Mouse (Mus musculus) heart, embryonic 10.5 days (tissue): ENCODE measurements around the gene Cd247. TPM values are rescaled to one million over a fixed set of nuclear protein-coding genes. Genes with fewer than 3 reads are reported as not detected.
A peak's percentile ranks its signal among the peaks of the same experiment; 100 is the strongest.

Experiments
- DNase-seq: peaks from one replicate; pipeline ENCODE4 v3.0.0-alpha.2; 2017; ENCODE audit warnings: low spot score
- H3K27ac ChIP-seq: fragments of 300-500 bp; sonication (generic); 2 replicates; pipeline ENCODE4 v1.5.1; 2016; ENCODE audit warnings: mild to moderate bottlenecking
- H3K27me3 ChIP-seq: fragments of 300-500 bp; sonication (generic); 2 replicates; pipeline ENCODE4 v1.6.1; 2016; ENCODE audit warnings: mild to moderate bottlenecking; ENCODE audit not compliant: poor library complexity, insufficient read depth, severe bottlenecking
- H3K36me3 ChIP-seq: fragments of 300-500 bp; sonication (generic); 2 replicates; pipeline ENCODE4 v1.6.1; 2016; ENCODE audit warnings: mild to moderate bottlenecking, moderate library complexity
- H3K4me1 ChIP-seq: fragments of 300-500 bp; sonication (generic); 2 replicates; pipeline ENCODE4 v1.6.1; 2016; ENCODE audit warnings: mild to moderate bottlenecking
- H3K4me3 ChIP-seq: fragments of 300-500 bp; sonication (generic); 2 replicates; pipeline ENCODE4 v1.5.1; 2016; ENCODE audit warnings: mild to moderate bottlenecking, moderate library complexity
- H3K9me3 ChIP-seq: fragments of 300-500 bp; sonication (generic); 2 replicates; pipeline ENCODE4 v1.6.1; 2016; ENCODE audit warnings: mild to moderate bottlenecking, moderate library complexity
- WGBS: fragments of 180-500 bp; shearing (Covaris S2); methylation state at CpG from one replicate; pipeline ENCODE4 v1.1.7; 2016; 5-methylcytosine and 5-hydroxymethylcytosine counted together
- polyA plus RNA-seq: library from polyadenylated mRNA; unstranded; fragments of >200 nt; fragmentation: Nextera tagmentation; extraction: Ambion mirVana; gene quantifications from 2 replicates; pipeline ENCODE4 v1.2.1, GENCODE M21; 2016

Gene Cd247
- polyA plus RNA-seq, 1 experiment from 2014 or later, result 0.38 TPM

DNA sequence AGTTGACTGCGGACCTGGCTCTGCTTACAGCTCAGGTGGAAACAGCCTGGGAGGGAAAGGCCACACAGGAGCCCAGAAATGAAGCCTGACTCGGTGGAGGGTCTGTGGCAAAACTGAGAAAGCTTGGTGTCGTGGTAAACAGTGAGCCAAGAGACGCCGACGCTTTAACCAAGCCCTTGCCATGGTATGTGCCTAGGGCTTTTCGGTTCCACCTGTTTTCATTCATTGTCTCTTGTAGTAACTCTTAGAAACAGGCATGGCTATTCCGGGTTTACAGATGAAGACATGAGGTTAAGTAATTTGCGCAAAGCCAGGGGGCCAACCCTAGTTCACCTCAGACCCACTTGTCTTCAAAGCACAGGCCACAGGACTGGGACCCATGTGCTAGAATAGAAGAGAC lies 23.9 kb upstream of the Cd247 start:
- H3K36me3 ChIP-seq, result peaks cover 4% of the 10 kb centered on the region; the same call in 1 of the 2 replicates
- H3K9me3 ChIP-seq, result 0 out of 2 replicates have a peak, but pooled peaks cover 2% of the 10 kb centered on the region
- DNase-seq, result no peak
- H3K4me1 ChIP-seq, result peaks cover 21% of the 10 kb centered on the region
- H3K27me3 ChIP-seq, result peaks cover 5% of the 10 kb centered on the region
- H3K27ac ChIP-seq, result peak overlapping the region; percentile 90
- H3K4me3 ChIP-seq, result peak overlapping the region; percentile 83
- 48% methylated on average over 9 of the region's 9 CpGs for WGBS

DNA sequence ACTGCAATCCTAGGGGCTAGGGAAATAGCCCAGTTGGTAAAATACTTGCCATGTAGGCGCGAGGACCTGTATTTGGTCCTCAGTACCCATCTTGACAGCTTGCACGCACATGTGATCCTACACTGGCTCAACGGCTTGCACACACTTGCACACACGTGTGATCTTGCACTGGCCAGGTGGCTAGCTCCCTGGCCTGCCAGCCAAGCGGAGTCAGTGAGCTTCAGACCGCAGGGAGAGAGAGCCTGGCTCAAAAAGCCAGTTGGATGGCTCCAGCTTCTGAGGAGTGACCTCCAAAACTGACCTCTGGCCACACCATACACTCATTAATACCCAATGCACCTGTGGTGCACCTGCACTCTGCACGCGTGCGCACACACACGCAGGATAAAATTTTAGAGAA lies 23.4 kb upstream of the Cd247 start:
- no peak for DNase-seq
- peaks cover 22% of the 10 kb centered on the region for H3K4me1 ChIP-seq
- peak overlapping the region; percentile 83 for H3K4me3 ChIP-seq
- peak overlapping the region; percentile 90 for H3K27ac ChIP-seq
- H3K27me3 ChIP-seq, result peaks cover 5% of the 10 kb centered on the region
- 0 out of 2 replicates have a peak, but pooled peaks cover 2% of the 10 kb centered on the region for H3K9me3 ChIP-seq
- 85% methylated on average over 11 of the region's 11 CpGs for WGBS
- H3K36me3 ChIP-seq, result peaks cover 4% of the 10 kb centered on the region; the same call in 1 of the 2 replicates

DNA sequence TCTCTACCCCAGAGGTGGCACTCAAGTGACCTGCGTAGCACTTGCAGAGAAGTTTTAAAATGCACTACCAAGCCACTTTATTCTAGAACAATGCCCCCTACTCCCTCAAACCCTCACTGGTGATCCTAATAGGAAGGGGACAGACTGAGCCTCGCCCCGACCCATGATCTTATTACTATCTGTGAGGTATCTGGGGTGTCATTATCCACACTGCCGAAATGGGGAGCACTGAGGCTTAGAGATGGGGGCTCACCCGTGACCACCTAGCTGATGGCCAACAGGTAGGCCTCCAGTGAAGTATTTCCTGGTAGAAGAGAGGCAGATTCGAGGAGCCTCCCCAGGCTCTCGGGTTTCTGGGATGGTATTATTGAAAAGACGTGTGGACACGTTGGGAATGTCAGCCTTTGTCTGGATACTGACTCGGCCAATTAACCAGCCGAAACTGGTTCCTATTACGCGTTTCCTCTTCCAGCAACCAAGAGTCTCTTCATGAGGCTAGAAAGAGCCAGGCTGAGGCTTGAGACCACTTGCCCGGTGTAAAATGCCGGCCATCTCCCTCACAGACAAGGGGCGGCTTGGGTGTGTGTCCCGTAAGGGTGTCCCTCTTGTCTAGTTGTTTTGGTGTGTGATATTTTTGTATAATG lies 22.7 kb upstream of the Cd247 start:
- 77% methylated on average over 17 of the region's 17 CpGs for WGBS
- no peak for DNase-seq
- Histone ChIP-seq H3K4me3 (peak overlapping the region; percentile 83), H3K27ac (peak overlapping the region; percentile 90), H3K4me1 (peaks cover 26% of the 10 kb centered on the region), H3K9me3 (0 out of 2 replicates have a peak, but pooled peaks cover 2% of the 10 kb centered on the region), H3K36me3 (peaks cover 6% of the 10 kb centered on the region; the same call in 1 of the 2 replicates), H3K27me3 (peaks cover 5% of the 10 kb centered on the region)

DNA sequence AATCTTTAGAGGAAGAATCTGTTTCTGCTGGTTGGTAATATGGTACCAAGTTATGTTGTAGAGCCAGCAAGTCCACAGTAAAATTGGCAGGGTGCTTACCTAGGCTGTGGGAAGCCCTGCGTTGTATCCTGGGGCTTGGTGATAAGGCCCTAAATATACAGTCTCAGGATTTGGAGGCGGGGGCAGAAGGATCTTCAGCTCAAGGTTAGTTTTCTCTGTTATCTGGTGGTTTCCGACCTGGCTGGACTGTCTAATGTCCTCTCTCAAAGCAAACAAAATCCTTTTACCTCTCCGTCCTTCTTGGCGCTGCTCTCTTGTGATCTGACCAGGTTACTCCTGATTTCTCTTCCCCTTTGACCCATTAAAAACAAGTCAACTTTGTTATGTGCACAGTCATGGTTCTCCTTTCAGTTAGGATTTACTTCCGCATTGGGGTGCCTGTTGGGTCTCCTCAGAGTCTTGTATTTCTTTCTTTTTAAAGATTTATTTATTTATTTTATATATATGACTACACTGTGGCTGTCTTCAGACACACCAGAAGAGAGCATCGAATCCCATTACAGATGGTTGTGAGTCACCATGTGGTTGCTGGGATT lies 22.1 kb upstream of the Cd247 start:
- peaks cover 7% of the 10 kb centered on the region; the same call in 1 of the 2 replicates for H3K36me3 ChIP-seq
- peak overlapping the region; percentile 90 for H3K27ac ChIP-seq
- H3K9me3 ChIP-seq, result 0 out of 2 replicates have a peak, but pooled peaks cover 2% of the 10 kb centered on the region
- peaks cover 31% of the 10 kb centered on the region for H3K4me1 ChIP-seq
- peaks cover 5% of the 10 kb centered on the region for H3K27me3 ChIP-seq
- peak overlapping the region; percentile 83; the same call in 1 of the 2 replicates for H3K4me3 ChIP-seq
- DNase-seq, result no peak
- WGBS, result 71% methylated on average over 7 of the region's 7 CpGs

DNA sequence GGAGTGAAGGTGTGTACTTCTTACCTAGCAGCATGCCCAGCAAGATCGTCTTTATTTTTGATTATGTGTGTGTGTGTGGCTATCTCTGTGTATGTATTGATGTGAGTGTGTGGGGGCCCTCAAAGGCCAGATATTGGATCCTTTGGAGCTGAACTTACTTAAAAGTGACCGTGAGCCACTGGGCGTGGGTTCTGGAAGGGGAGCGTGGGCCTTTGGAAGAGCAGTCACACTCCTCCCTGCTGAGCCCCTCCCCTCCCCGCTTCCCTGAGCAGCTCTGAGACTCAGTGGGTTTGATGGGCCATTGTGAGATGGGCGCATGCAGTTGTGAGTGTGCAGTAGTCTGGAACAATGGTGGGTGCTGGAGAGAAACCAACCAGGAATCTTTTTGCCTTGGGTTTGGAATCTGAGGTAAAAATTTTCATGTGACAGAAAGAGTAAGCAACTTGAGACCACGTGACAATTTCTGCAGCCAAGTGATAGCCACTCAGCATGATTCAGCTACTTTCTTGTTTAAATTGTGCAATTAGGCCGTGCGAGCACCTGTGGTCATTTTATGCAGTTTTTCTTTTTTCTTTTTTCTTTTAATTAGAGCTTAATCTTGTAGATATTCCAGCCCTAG lies 19.5 kb upstream of the Cd247 start:
- no peak for DNase-seq
- Histone ChIP-seq H3K27ac (peak overlapping the region; percentile 57; the same call in 1 of the 2 replicates), H3K4me1 (peaks cover 45% of the 10 kb centered on the region), H3K9me3 (0 out of 2 replicates have a peak, but pooled peaks cover 2% of the 10 kb centered on the region), H3K4me3 (no peak overlapping the region), H3K36me3 (peaks cover 8% of the 10 kb centered on the region; the same call in 1 of the 2 replicates), H3K27me3 (peaks cover 5% of the 10 kb centered on the region)
- whole genome bisulfite sequencing, result 72% methylated on average over 9 of the region's 9 CpGs

DNA sequence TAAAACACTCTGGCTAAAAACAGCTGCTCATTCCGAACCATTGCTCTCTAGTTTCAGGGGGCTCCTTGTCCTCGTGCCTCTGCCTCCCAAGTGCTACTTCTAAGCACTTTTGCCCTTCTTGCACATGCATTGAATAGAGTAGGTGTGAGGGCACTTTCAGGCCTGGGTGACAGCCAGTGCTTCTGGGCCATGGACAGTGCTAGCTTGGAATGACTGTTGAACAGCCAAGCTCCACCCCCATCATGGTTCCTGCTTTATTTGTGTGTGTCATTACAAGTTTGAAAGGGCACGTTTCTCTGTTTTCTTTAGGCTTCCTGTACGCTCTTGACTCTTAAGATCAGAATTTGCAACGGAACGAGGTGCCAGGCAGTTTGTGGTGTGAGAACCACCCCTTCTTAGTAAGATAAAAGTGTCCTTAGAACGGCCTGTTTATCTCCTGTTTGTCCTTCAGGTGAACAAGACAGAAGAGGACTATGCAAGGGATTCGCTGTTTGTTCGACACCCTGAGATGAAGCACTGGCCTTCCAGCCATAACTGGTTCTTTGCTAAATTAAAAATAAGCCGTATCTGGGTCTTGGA lies 18.2 kb upstream of the Cd247 start:
- Histone ChIP-seq H3K9me3 (0 out of 2 replicates have a peak, but pooled peaks cover 2% of the 10 kb centered on the region), H3K27me3 (peaks cover 5% of the 10 kb centered on the region), H3K27ac (peak overlapping the region; percentile 47; the same call in 1 of the 2 replicates), H3K36me3 (peaks cover 9% of the 10 kb centered on the region; the same call in 1 of the 2 replicates), H3K4me1 (peaks cover 34% of the 10 kb centered on the region), H3K4me3 (no peak overlapping the region)
- peak; percentile 64 for DNase-seq
- 71% methylated on average over 10 of the region's 10 CpGs for WGBS

DNA sequence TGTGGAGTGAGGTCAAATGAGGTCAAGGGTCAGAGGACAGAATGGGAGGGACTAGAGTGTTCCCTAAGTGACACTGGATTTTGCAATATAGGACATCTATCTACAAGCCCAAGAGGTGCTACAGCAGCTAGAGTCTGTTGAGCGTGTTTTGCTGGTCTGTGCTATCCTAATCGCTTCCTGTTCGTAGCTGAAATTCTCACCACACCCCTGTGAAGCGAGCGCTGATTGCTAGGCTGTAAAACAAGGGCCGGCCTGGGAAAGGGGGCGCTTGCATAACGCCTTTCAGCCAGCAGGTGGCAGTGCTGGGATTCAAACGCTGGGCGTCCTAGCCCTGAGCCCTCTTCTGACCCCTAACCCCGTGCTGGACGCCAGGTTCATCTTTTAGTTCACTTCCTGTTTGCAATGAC lies 17.0 kb upstream of the Cd247 start:
- under 1% methylated on average over 12 of the region's 12 CpGs for WGBS
- Histone ChIP-seq H3K4me1 (peaks cover 29% of the 10 kb centered on the region), H3K36me3 (peaks cover 9% of the 10 kb centered on the region; the same call in 1 of the 2 replicates), H3K27ac (0 out of 2 replicates have a peak overlapping the region, but pooled peaks have one; percentile 29), H3K4me3 (peak overlapping the region; percentile 32), H3K27me3 (peaks cover 5% of the 10 kb centered on the region; the same call in 1 of the 2 replicates), H3K9me3 (0 out of 2 replicates have a peak, but pooled peaks cover 2% of the 10 kb centered on the region)
- peak; percentile 93 for DNase-seq

DNA sequence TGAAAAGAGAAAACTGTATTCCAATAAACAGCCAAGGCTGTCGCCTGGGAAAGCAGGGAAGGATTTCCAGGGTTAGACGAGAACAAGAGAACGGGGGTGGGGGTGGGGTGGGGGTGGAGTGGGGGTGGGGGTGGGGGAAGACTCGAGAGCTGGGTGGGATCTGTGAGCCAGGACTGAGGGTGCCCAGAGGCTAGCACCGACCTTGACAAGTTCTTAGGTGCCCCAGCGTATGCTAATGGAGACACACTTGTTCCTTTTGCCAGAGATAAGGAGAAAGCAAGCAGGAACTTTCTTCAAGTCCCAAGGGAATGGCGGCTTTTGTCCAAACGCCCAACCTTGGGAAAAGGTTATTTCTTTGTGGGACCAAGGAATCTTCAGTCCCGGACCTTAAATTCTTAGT lies 16.5 kb upstream of the Cd247 start:
- peaks cover 9% of the 10 kb centered on the region; the same call in 1 of the 2 replicates for H3K36me3 ChIP-seq
- H3K27me3 ChIP-seq, result peaks cover 5% of the 10 kb centered on the region; the same call in 1 of the 2 replicates
- H3K4me3 ChIP-seq, result peak overlapping the region; percentile 32
- H3K9me3 ChIP-seq, result 0 out of 2 replicates have a peak, but pooled peaks cover 2% of the 10 kb centered on the region
- H3K4me1 ChIP-seq, result peaks cover 33% of the 10 kb centered on the region
- DNase-seq, result peak; percentile 71
- 39% methylated on average over 9 of the region's 9 CpGs for WGBS
- H3K27ac ChIP-seq, result no peak overlapping the region

DNA sequence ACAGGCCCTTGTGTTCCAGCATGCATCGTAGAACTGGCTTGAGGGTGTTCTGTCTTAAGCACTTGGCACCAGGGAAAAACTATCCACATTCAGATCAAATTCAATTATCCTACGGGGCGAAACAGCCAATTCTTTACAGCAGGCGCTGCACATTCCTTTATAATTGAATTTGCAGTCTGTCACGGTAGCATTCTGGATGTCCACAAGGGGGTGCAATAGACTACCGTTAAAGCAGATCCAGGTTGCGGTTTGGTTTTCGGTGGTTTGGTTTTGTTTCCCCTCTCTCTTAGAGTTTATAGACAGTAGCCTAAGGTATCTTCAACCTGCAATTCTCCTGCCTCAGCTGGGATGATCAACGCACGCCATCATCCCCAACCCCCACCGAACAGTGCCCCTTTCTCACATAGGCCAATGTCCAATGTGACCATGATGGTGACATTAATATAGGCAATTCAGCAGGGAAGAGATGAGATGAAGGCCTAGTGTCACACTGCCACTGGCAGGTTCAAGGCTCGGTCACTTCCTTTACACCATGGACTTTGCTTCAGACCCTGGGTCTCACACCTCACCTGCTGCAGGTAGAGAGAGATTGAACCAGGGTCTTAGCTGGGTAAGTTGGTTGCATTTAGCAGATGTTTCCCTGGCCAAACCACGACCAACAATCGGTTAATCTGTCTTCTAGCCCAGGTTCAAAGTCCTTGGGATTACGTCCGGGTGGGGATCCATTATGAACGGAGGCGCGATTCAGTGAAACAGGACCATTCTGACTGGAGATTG lies 12.8 kb upstream of the Cd247 start:
- Histone ChIP-seq H3K4me1 (peaks cover 38% of the 10 kb centered on the region), H3K27me3 (no peaks in the 10 kb centered on the region), H3K27ac (no peak overlapping the region), H3K9me3 (no peaks in the 10 kb centered on the region), H3K36me3 (0 out of 2 replicates have a peak, but pooled peaks cover 4% of the 10 kb centered on the region), H3K4me3 (no peak overlapping the region)
- 52% methylated on average over 19 of the region's 19 CpGs for WGBS
- DNase-seq, result no peak

DNA sequence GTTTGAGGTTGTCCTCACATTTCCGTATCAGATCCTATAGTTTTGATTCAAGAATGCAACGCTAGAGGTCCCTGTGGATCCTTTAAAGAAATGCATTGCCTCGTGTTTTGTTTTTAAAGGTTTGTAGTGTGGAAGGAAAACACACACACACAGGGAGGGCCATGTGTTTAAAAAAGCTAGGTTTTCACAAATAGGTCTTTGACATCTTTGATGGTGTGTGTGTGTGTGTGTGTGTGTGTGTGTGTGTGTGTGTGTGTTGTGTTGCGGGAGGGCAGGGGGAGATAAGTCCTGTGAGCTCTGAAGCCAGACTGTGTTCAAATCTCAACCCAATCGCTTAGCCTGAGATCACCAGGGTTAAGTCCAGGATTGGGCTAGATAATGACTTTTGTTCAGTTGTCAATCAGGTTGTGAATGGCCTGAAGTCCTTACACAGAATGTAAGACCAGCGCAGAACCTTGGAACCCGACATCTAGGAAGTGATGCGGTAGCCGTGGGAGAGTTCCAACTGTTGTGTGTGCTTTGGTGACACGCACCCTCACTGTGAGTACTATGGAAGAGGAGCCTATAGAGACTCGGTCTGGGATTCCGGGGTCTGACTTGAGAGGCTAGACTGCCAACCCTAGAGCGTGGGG lies 8.4 kb upstream of the Cd247 start:
- no peak for DNase-seq
- no peaks in the 10 kb centered on the region for H3K9me3 ChIP-seq
- H3K27ac ChIP-seq, result peak overlapping the region; percentile 45
- peaks cover 17% of the 10 kb centered on the region for H3K4me1 ChIP-seq
- H3K4me3 ChIP-seq, result peak overlapping the region; percentile 57
- H3K27me3 ChIP-seq, result 0 out of 2 replicates have a peak, but pooled peaks cover 10% of the 10 kb centered on the region
- WGBS, result 5% methylated on average over 13 of the region's 13 CpGs
- no peaks in the 10 kb centered on the region for H3K36me3 ChIP-seq

DNA sequence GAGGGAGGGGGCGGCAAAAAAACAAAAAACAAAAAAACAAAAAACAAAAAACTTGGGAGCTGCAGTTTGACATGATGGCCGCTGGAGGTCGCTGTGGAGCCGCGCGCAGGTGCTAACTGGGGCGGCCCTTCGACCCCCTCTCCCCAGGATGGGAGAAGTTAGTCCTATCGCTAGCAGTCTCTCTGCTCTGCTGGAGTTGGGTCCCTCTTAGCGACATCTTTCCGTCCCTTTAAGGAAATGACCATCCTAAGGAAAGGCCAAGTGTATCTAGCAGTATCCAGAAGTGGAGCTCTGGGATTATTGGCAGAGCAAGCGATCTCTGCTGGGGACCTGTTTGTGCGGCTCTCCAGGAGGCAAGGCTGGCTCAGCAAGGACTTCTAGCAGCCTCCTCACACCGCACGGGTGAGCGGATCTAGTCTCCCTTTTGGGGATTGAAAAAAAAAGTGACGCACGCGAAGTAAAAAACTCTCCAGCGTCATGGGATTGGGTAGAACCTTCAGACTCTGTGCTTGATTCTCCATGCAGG lies 7.8 kb upstream of the Cd247 start:
- peaks cover 17% of the 10 kb centered on the region for H3K4me1 ChIP-seq
- WGBS, result 3% methylated on average over 20 of the region's 20 CpGs
- H3K27me3 ChIP-seq, result 0 out of 2 replicates have a peak, but pooled peaks cover 10% of the 10 kb centered on the region
- DNase-seq, result no peak
- no peaks in the 10 kb centered on the region for H3K9me3 ChIP-seq
- no peaks in the 10 kb centered on the region for H3K36me3 ChIP-seq
- H3K4me3 ChIP-seq, result peak overlapping the region; percentile 57
- peak overlapping the region; percentile 45 for H3K27ac ChIP-seq
